Mouse (Mus musculus) ovary, postnatal 14 days (tissue): ENCODE measurements around the gene Dync1li1.
A peak's percentile ranks its signal among the peaks of the same experiment; 100 is the strongest.
"Not testable (repeated sequence)": the region's sequence is repeated elsewhere in the genome, so short reads cannot be mapped to it uniquely, and the experiment has no call there.

Experiments
- DNase-seq: peaks from one replicate; pipeline ENCODE4 v3.0.0; 2022; ENCODE audit warnings: low spot score

The Dync1li1 gene

GRCm38 (mm10) chr9:114673626-114674025 lies 15.0 kb upstream of the Dync1li1 start:
- DNase-seq, result no peak

- DNase-seq, result no peak
Observed at GRCm38 (mm10) chr9:114678576-114678975, 10.0 kb upstream of the Dync1li1 start.

DNA sequence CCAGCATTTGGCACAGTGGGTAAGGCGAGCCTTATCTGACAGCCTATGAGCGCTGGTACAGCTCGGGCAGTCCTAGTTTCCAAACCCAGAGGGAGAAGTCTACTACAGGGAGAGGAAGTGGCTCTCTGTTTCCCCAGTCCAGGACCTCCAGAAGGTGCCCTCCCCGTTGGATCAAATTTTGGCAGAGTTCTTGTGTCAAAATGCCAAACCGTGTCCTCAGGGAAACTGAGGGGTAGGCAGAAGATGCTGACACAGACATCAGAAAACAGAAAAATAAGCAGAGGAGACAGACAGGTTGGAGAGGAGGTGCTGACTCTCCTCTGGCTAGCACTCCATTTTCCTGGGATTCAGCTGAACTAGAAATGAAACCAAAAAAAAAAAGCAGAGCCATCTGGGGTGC lies 8.6 kb upstream of the Dync1li1 start:
- no peak for DNase-seq

GRCm38 (mm10) chr9:114680531-114680930 lies 8.1 kb upstream of the Dync1li1 start:
- DNase-seq, result no peak

GRCm38 (mm10) chr9:114682193-114682592 lies 6.4 kb upstream of the Dync1li1 start:
- DNase-seq, result no peak

DNA sequence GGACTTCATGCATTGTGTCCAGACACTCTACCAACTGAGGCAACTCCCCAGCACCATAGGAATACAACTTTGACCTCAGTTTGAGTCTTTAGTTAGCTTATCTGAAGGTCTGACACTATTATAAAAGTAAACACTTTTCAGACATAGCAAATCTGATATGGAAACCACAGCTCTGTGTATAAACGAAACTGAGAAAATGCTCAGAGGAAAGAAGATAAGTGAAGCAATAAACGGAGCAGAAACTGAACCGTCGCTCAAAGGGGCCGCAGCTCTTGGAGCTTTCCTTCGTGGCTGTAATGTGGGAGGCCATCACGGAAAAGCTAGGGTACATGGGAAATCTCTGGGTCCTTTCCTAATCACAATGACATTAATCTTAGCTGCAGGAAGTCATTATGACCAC lies 2.3 kb upstream of the Dync1li1 start:
- no peak for DNase-seq

- DNase-seq, result no peak
Observed at GRCm38 (mm10) chr9:114687639-114688038, 951 bp upstream of the Dync1li1 start.

DNA sequence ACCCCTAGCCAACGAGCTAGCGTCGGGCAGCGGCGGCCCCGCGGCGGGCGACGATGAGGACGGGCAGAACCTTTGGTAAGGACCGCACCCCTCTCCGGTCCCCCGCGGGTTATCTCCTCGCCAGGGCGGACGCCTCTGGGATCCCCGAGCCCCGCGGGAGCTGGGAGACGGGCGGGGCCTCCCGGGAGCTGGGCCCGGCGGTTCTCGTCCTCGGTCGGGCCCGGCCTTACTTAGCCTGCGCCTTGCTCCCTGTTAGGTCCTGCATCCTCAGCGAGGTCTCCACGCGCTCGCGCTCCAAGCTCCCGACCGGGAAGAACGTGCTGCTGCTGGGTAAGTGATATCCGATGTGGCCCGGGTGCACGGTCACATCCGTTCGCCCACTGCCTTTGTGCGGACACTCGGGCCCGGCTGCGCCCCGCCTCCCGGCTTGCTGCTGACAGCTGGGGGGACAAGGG lies 390 bp downstream of the Dync1li1 start:
- DNase-seq, result no peak

- DNase-seq, result no peak
Observed at GRCm38 (mm10) chr9:114690119-114690601, 1.6 kb downstream of the Dync1li1 start.

- no peak for DNase-seq
Observed at GRCm38 (mm10) chr9:114691112-114691511, 2.5 kb downstream of the Dync1li1 start.

DNA sequence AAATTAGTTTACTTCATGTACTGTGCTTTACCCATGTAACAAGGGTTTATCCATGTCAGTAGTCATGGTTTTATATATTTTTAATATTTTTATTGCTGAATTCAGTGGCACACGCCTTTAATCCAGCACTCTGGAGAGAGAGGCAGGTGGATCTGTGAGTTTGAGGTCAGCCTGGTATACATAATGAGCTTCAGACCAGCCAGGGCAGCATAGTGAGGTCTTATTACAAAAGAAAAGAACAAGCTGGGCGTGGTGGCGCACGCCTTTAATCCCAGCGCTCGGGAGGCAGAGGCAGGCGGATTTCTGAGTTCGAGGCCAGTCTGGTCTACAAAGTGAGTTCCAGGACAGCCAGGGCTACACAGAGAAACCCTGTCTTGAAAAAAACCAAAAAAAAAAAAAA lies 7.1 kb downstream of the Dync1li1 start:
- DNase-seq, result not testable (repeated sequence)

- DNase-seq, result no peak
Observed at GRCm38 (mm10) chr9:114697072-114697471, 8.5 kb downstream of the Dync1li1 start.

GRCm38 (mm10) chr9:114697926-114698325 lies 9.3 kb downstream of the Dync1li1 start:
- DNase-seq, result no peak

DNA sequence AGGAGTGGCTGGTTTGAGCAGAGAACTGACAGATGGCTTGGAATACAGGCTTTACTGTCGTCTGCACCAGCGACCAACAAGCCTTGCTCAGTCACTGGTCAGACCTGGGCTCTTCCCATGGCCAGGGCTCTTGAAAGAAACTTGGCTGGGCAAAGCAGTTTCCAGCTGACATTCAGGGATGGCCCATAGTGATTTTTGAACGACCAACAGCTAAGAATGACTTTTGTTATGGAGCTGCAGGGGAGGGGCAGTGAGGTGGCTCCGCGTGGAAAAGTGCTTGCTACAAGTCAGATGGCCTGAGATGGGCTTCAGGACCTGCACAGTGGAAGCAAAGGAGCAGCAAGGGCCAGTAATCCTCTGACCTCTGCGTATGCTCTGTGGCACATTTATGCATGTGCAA lies 10.7 kb downstream of the Dync1li1 start:
- no peak for DNase-seq

DNA sequence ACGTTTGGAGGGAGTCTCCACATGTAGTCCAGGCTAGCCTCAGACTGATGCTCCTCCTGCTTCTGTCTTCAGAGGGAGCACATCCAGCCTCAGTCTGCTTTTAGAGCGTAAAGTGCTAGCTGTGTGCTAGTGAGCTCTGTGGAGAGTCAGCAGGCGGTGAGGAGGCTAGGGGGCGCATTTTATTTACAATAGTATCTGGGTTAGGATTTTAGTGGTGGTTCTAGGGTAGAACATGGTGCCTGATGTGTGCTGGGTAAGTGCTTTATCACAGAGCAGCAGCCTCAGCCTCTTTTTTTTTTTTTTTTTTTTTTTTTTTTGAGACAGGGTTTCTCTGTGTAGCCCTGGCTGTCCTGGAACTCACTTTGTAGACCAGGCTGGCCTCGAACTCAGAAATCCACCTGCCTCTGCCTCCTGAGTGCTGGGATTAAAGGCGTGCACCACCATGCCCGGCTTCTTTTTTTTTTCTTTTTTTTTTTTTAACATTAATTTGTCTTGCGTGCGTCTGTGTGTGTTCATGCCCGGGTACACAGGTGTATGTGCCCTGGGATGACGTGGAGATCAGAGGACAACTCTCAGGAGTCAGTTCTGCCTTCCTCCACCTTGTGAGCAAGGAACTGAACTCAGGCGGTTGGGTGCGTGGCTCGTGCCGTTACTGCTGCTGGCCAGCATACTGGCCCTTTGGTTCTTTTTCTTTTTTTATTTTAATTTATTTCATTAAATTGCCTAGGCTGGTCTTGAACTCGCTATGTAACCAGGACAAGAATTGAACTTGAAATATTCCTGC lies 11.5 kb downstream of the Dync1li1 start:
- DNase-seq, result no peak

DNA sequence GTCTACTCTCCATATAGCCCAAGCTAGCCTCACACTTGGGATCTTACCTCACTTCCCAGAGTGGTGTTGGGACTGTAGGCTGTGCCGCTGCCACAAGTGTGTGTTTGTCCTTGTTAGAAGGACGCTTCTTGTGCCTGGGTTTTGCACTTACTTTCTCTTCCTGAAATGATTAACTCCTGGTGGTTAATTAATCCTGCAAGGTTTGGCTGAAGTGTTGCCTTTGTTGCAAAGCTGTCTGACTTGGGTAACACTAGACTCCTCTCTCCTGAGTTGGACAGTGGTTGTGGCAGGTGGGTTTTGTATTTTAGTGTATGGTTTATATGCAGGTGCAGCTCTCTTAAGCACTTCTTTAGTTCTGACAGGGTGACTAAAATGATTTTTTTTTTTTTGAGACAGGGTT lies 12.4 kb downstream of the Dync1li1 start:
- no peak for DNase-seq

- no peak for DNase-seq
Observed at GRCm38 (mm10) chr9:114701921-114702320, 13.3 kb downstream of the Dync1li1 start.

GRCm38 (mm10) chr9:114707805-114708204 lies 19.2 kb downstream of the Dync1li1 start:
- DNase-seq, result no peak

GRCm38 (mm10) chr9:114710345-114710744 lies 21.8 kb downstream of the Dync1li1 start:
- DNase-seq, result no peak

GRCm38 (mm10) chr9:114713481-114713880 lies 24.9 kb downstream of the Dync1li1 start:
- DNase-seq, result no peak

- DNase-seq, result no peak
Observed at GRCm38 (mm10) chr9:114716677-114717331, 28.2 kb downstream of the Dync1li1 start.

GRCm38 (mm10) chr9:114727315-114727714 lies 38.7 kb downstream of the Dync1li1 start:
- peak; percentile 42 for DNase-seq

DNA sequence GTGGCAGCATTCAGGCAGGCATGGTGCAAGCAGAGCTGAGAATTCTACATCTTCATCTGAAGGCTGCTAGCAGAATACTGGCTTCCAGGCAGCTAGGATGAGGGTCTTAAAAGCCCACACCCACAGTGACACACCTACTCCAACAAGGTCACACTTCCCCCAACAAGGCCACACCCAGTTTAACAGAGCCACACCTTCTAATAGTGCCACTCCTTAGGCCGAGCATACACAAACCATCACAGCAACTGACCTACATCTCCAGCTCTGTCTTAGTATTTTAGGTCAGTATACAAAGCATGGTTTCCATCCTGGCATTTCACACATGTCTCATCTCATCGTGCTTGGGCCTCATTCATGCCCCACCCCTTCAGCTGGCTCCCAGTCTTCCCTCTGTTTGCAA lies 39.8 kb downstream of the Dync1li1 start:
- DNase-seq, result not testable (repeated sequence)
